Mouse (Mus musculus) stomach, embryonic 16.5 days (tissue): ENCODE measurements at regions not wholly inside any gene's neighbourhood (a gene's known extent, or its start where the extent isn't known, plus 50 kb on each side); places are given as distances from the start of the nearest gene placed in this dataset.

ENCODE experiments used
- ATAC-seq: fragments of 200-750 bp; cut with Nextera tagmentation; 2 replicates; pipeline ENCODE4 v1.8.0; 2017; ENCODE audit warnings: moderate number of reproducible peaks, moderate TSS enrichment; ENCODE audit not compliant: insufficient read depth, low FRiP score
- H3K27ac ChIP-seq: fragments of 300-500 bp; sonication (generic); 2 replicates; pipeline ENCODE4 v1.5.1; 2014; ENCODE audit warnings: low read length
- H3K27me3 ChIP-seq: fragments of 300-500 bp; sonication (generic); 2 replicates; pipeline ENCODE4 v1.6.1; 2014; ENCODE audit warnings: low read length, control low read depth, mixed read lengths; ENCODE audit not compliant: control insufficient read depth, insufficient read depth
- H3K36me3 ChIP-seq: fragments of 300-500 bp; sonication (generic); 2 replicates; pipeline ENCODE4 v1.6.1; 2014; ENCODE audit warnings: low read length; ENCODE audit not compliant: control insufficient read depth, insufficient read depth
- H3K4me1 ChIP-seq: fragments of 300-500 bp; sonication (generic); 2 replicates; pipeline ENCODE4 v1.6.1; 2014; ENCODE audit warnings: low read length, control low read depth, mixed read lengths; ENCODE audit not compliant: control insufficient read depth, insufficient read depth
- H3K4me2 ChIP-seq: fragments of 300-500 bp; sonication (generic); 2 replicates; pipeline ENCODE4 v1.6.1; 2014; ENCODE audit warnings: low read depth, low read length, mixed read lengths
- H3K4me3 ChIP-seq: fragments of 300-500 bp; sonication (generic); replicated peaks from 2 replicates; pipeline ENCODE4 v1.5.1; 2014; ENCODE audit warnings: mild to moderate bottlenecking, low read length
- H3K9ac ChIP-seq: fragments of 300-500 bp; sonication (generic); 2 replicates; pipeline ENCODE4 v1.6.1; 2014; ENCODE audit warnings: low read length
- H3K9me3 ChIP-seq: fragments of 300-500 bp; sonication (generic); replicated peaks from 2 replicates; pipeline ENCODE4 v1.6.1; 2016; ENCODE audit warnings: low read length, control low read depth; ENCODE audit not compliant: control insufficient read depth
- WGBS: fragments of 180-500 bp; shearing (Covaris S2); extraction: QIAGEN DNeasy Blood & Tissue Kit; methylation state at CpG from one replicate; pipeline ENCODE4 v1.1.7; 2014; 5-methylcytosine and 5-hydroxymethylcytosine counted together

- Histone ChIP-seq H3K4me1 (no peaks in the 10 kb centered on the region), H3K9me3 (no peaks in the 10 kb centered on the region), H3K27me3 (no peaks in the 10 kb centered on the region), H3K4me3 (no peak overlapping the region), H3K9ac (no peak overlapping the region), H3K36me3 (no peaks in the 10 kb centered on the region), H3K27ac (no peak overlapping the region), H3K4me2 (no peak overlapping the region)
- WGBS = 72% methylated on average over 2 of the region's 2 CpGs
- ATAC-seq = no peak
Measured at GRCm38 (mm10) chr9:76653311-76653710, 86.4 kb upstream of the Fam83b start.

- ATAC-seq = no peak
- WGBS = 78% methylated on average over 1 of the region's 1 CpGs
- Histone ChIP-seq H3K9ac (no peak overlapping the region), H3K36me3 (no peaks in the 10 kb centered on the region), H3K4me1 (no peaks in the 10 kb centered on the region), H3K9me3 (no peaks in the 10 kb centered on the region), H3K4me3 (no peak overlapping the region), H3K27ac (no peak overlapping the region), H3K27me3 (no peaks in the 10 kb centered on the region), H3K4me2 (no peak overlapping the region)
Measured at GRCm38 (mm10) chr9:76649484-76649883, 82.6 kb upstream of the Fam83b start.

DNA sequence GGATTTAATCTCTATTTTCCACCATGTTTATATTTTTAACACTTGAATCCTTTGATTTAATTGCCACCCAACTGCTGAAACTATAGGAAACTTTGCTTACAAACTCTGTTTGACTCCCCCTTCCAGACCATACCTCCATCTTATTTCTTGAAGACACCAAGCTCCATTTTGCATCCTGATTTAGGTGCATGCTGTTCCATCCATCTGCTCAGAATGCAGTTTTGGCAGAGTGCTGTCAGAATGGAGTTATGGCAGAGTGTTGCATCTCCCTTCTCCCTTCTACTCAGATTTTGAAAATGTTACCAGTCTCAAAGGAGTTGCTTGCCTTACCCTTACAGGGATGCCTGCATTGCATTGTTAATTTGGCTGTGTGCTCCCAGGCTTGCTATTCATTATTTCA, 79.5 kb upstream of the Fam83b start:
- no peak for ATAC-seq
- no peak overlapping the region for H3K9ac ChIP-seq

More for the DNA sequence above, 79.5 kb upstream of the Fam83b start:
- Histone ChIP-seq H3K4me3 (no peak overlapping the region), H3K36me3 (no peaks in the 10 kb centered on the region), H3K27ac (no peak overlapping the region), H3K4me2 (no peak overlapping the region), H3K9me3 (no peaks in the 10 kb centered on the region), H3K4me1 (no peaks in the 10 kb centered on the region), H3K27me3 (no peaks in the 10 kb centered on the region)
